Mouse (Mus musculus) limb, embryonic 13.5 days (tissue): ENCODE results near the gene Smtnl1. TPM values are rescaled to one million over a fixed set of nuclear protein-coding genes. Genes with fewer than 3 reads are reported as not detected.

ENCODE experiments used
- ATAC-seq: fragments of 200-750 bp; cut with Nextera tagmentation; 2 replicates; pipeline ENCODE4 v1.8.0; 2017; ENCODE audit warnings: low read depth, moderate number of reproducible peaks, moderate TSS enrichment; ENCODE audit not compliant: low FRiP score
- H3K27ac ChIP-seq: fragments of 300-500 bp; sonication (generic); 2 replicates; pipeline ENCODE4 v1.5.1; 2015; ENCODE audit warnings: inconsistent platforms, mild to moderate bottlenecking, moderate library complexity
- H3K27me3 ChIP-seq: fragments of 300-500 bp; sonication (generic); 2 replicates; pipeline ENCODE4 v1.6.1; 2015; ENCODE audit warnings: mild to moderate bottlenecking, inconsistent platforms
- H3K36me3 ChIP-seq: fragments of 300-500 bp; sonication (generic); 2 replicates; pipeline ENCODE4 v1.6.1; 2015; ENCODE audit warnings: inconsistent platforms, mild to moderate bottlenecking, moderate library complexity
- H3K4me1 ChIP-seq: fragments of 300-500 bp; sonication (generic); 2 replicates; pipeline ENCODE4 v1.6.1; 2015; ENCODE audit warnings: inconsistent platforms
- H3K4me2 ChIP-seq: fragments of 300-500 bp; sonication (generic); replicated peaks from 2 replicates; pipeline ENCODE4 v1.6.1; 2015; ENCODE audit warnings: inconsistent platforms, mild to moderate bottlenecking, moderate library complexity
- H3K4me3 ChIP-seq: fragments of 300-500 bp; sonication (generic); 2 replicates; pipeline ENCODE4 v1.5.1; 2015; ENCODE audit warnings: moderate library complexity, mild to moderate bottlenecking, inconsistent platforms
- H3K9ac ChIP-seq: fragments of 300-500 bp; sonication (generic); 2 replicates; pipeline ENCODE4 v1.6.1; 2015; ENCODE audit warnings: mild to moderate bottlenecking, inconsistent platforms
- H3K9me3 ChIP-seq: fragments of 300-500 bp; sonication (generic); 2 replicates; pipeline ENCODE4 v1.6.1; 2016; ENCODE audit warnings: inconsistent platforms
- WGBS: fragments of 180-500 bp; shearing (Covaris S2); methylation state at CpG from one replicate; pipeline ENCODE4 v1.1.7; 2015; 5-methylcytosine and 5-hydroxymethylcytosine counted together
- polyA plus RNA-seq: library from polyadenylated mRNA; unstranded; fragments of >200 nt; fragmentation: Nextera tagmentation; extraction: Ambion mirVana; gene quantifications from 2 replicates; pipeline ENCODE4 v1.2.1, GENCODE M21; 2015

Smtnl1 gene
- polyA plus RNA-seq, 1 experiment from 2014 or later, result 0.27 TPM

DNA sequence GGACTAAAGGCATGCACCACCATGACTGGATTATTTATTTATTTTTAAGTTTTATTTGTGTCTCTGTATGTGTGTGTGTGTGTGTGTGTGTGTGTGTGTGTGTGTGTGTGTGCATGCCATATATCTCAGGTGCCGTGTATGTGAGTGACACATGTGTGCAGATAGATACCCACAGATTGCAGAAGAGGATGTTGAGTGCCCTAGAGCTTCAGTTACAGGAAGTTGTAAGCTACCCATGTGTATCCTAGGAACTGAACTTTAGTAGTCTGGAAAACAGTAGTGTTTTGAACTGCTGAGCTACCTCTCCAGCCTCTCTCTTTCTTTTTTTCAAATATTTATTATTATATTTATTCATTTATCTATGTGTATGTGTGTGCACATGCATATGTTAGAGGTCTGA lies 39.1 kb downstream of the Smtnl1 start:
- H3K9ac ChIP-seq, result no peak overlapping the region
- 58% methylated on average over 1 of the region's 1 CpGs for WGBS
- H3K4me3 ChIP-seq, result no peak overlapping the region
- no peak overlapping the region for H3K4me2 ChIP-seq
- ATAC-seq, result no peak
- no peaks in the 10 kb centered on the region for H3K36me3 ChIP-seq
- no peaks in the 10 kb centered on the region for H3K4me1 ChIP-seq
- H3K9me3 ChIP-seq, result no peaks in the 10 kb centered on the region
- H3K27ac ChIP-seq, result no peak overlapping the region
- H3K27me3 ChIP-seq, result no peaks in the 10 kb centered on the region

DNA sequence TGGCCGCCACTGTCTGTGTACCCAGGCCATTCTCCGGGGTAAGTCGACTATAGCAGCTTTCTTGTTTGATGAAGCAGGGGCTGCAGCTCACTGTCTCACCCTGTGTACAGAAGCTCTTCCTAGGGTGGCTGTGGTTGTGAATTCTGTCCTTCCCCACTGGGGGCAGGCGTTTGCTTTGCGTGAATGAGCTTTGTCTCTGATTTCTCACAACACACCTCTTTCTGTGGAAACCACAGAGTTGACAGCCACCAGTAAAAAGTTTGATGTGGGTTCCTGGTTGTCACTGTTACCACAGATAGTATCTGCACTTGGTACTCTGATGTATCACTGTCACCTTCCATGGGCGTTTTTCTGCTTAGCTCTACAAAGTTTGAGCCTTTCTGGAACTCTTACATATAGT lies 43.2 kb downstream of the Smtnl1 start:
- H3K9ac ChIP-seq, result no peak overlapping the region
- peaks cover 7% of the 10 kb centered on the region for H3K4me1 ChIP-seq
- H3K27me3 ChIP-seq, result no peaks in the 10 kb centered on the region
- no peak overlapping the region for H3K27ac ChIP-seq
- ATAC-seq, result no peak
- H3K36me3 ChIP-seq, result no peaks in the 10 kb centered on the region
- H3K4me3 ChIP-seq, result no peak overlapping the region
- H3K9me3 ChIP-seq, result no peaks in the 10 kb centered on the region
- no peak overlapping the region for H3K4me2 ChIP-seq
- WGBS, result 58% methylated on average over 6 of the region's 6 CpGs

- ATAC-seq, result no peak
- WGBS, result 62% methylated on average over 3 of the region's 3 CpGs
Observed at GRCm38 (mm10) chr2:84777706-84778105, 44.7 kb downstream of the Smtnl1 start.

DNA sequence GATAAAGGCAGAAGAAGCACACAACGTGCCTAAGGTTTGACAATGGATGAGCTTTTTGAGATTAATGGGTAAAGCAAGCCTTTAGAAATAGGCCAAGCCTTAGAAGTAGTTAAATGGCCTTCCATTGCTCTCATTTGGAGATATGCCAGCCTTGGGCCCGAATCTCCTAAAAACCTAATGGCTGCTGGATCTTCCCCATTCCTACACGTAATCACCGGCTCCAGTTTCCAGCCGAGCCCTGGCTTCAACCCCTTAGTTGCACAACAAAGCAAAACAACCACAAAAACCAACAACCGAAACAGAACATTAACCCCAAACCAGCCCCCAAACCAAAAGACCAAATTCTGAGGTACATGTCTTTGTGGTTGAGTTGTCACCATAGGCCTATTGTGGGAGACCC lies 46.8 kb downstream of the Smtnl1 start:
- Histone ChIP-seq H3K9me3 (no peaks in the 10 kb centered on the region), H3K36me3 (no peaks in the 10 kb centered on the region), H3K27me3 (no peaks in the 10 kb centered on the region), H3K27ac (no peak overlapping the region), H3K9ac (no peak overlapping the region), H3K4me1 (peaks cover 9% of the 10 kb centered on the region), H3K4me2 (no peak overlapping the region), H3K4me3 (no peak overlapping the region)
- ATAC-seq, result no peak
- 87% methylated on average over 6 of the region's 6 CpGs for WGBS

More at GRCm38 (mm10) chr2:84777706-84778105, 44.7 kb downstream of the Smtnl1 start:
- Histone ChIP-seq H3K9me3 (no peaks in the 10 kb centered on the region), H3K4me2 (no peak overlapping the region), H3K9ac (no peak overlapping the region), H3K27ac (no peak overlapping the region), H3K36me3 (no peaks in the 10 kb centered on the region), H3K27me3 (no peaks in the 10 kb centered on the region), H3K4me3 (no peak overlapping the region), H3K4me1 (peaks cover 9% of the 10 kb centered on the region)

DNA sequence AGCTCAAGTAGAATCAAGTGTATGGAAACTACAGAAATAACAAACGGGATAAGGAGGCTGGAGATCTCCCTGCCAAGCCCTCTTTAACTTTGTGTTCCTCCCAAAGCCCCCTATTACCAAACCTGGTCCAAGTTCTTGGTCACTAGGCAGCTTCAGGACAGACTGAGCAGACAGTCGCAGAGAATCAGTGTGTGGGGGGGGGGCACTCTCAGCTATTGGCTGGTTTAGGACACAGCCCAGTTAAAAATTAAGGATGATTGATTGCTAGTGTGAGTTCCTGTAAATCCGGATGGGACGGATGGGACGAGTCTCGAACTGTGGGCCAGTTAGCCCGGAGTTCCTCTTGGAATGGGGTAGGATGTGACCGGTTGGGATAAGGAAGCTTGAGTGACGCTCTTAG lies 47.2 kb downstream of the Smtnl1 start, which contains the start of gene Serping1:
Gene Serping1 (minus strand): TSS at position 204 of the 400 bp plus-strand sequence.
- no peaks in the 10 kb centered on the region for H3K36me3 ChIP-seq
- H3K9me3 ChIP-seq, result no peaks in the 10 kb centered on the region
- H3K9ac ChIP-seq, result peak within 1 kb of the TSS; percentile 66
- peak within 1 kb of the TSS; percentile 40 for H3K4me3 ChIP-seq
- H3K27ac ChIP-seq, result 0 out of 2 replicates have a peak within 1 kb of the TSS, but pooled peaks have one; percentile 22
- H3K27me3 ChIP-seq, result no peaks in the 10 kb centered on the region
- H3K4me1 ChIP-seq, result peaks cover 9% of the 10 kb centered on the region
- H3K4me2 ChIP-seq, result peak within 1 kb of the TSS; percentile 70
- ATAC-seq, result 0 out of 2 replicates have a peak, but pooled peaks have one; percentile 54
- 72% methylated on average over 9 of the region's 9 CpGs for WGBS

DNA sequence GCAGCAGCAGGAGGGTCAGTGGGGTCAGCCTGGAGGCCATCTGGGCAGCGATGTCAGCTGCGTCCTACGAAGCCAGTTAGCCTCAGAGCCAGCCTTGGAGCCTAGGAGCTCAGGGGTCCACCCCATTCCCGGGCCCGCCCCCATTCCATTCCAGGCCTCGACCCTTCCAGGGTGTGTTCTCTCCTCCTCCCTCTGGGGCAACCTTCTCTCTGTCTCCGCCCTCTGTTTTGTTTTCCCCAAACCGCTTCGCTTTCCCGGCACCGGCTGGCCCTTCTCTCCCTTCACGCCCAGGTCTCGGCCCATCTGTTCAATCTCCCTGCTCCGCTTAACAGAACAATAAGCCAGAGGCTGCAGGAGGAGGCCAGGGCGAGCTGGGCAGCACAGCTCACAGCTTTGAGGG lies 47.7 kb downstream of the Smtnl1 start:
- Histone ChIP-seq H3K9me3 (no peaks in the 10 kb centered on the region), H3K27me3 (no peaks in the 10 kb centered on the region), H3K4me2 (peak overlapping the region; percentile 70), H3K9ac (peak overlapping the region; percentile 66), H3K27ac (0 out of 2 replicates have a peak overlapping the region, but pooled peaks have one; percentile 22), H3K4me3 (peak overlapping the region; percentile 40), H3K36me3 (no peaks in the 10 kb centered on the region), H3K4me1 (peaks cover 9% of the 10 kb centered on the region)
- peak; percentile 91 for ATAC-seq
- under 1% methylated on average over 15 of the region's 15 CpGs for WGBS

DNA sequence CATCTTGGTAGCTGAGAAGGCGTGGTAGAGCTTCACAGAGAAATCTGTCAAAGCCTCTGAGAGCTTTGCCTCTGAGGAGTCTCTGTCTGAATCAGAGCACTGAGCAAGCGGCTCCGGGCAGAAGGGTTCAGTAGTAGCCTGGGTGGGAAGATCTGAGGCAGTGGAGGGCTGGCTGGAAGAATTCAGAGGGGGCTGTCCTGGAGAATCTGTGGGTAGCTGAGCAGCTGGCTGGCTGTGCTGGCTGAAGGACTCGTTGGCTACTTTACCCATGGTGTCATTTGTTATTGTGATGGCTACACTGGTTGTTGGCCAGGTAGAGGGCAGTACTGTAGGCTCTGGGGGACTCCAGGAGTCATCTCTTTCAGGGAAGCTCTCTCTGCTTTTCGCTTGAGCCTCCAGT lies 49.3 kb downstream of the Smtnl1 start:
- Histone ChIP-seq H3K4me3 (no peak overlapping the region), H3K27me3 (no peaks in the 10 kb centered on the region), H3K27ac (no peak overlapping the region), H3K9ac (no peak overlapping the region), H3K4me1 (peaks cover 9% of the 10 kb centered on the region), H3K9me3 (no peaks in the 10 kb centered on the region), H3K4me2 (no peak overlapping the region), H3K36me3 (no peaks in the 10 kb centered on the region)
- 74% methylated on average over 5 of the region's 5 CpGs for WGBS
- no peak for ATAC-seq

DNA sequence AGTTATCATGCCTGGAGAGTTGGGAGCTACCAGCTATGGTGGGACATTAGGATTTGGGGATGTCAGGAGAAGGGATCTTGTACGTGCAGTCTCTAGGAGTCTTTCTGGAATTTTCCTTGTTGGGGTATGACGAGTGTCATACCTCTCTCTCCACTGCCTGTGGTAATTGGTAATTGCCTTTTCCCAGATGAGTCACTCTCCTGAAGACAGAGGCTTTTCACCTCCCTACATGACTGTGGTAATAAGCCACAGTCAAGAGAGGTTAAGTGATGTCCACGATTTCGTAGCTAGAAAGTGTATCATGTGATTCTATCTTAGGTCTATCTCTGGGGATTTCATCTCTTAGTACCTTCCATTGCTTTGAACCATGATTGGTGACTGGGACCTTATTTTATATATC lies 50.0 kb downstream of the Smtnl1 start:
- no peak for ATAC-seq
- no peaks in the 10 kb centered on the region for H3K9me3 ChIP-seq
- H3K27me3 ChIP-seq, result no peaks in the 10 kb centered on the region
- peaks cover 9% of the 10 kb centered on the region for H3K4me1 ChIP-seq
- H3K4me2 ChIP-seq, result no peak overlapping the region
- H3K36me3 ChIP-seq, result no peaks in the 10 kb centered on the region
- H3K4me3 ChIP-seq, result no peak overlapping the region
- 85% methylated on average over 4 of the region's 4 CpGs for WGBS
- no peak overlapping the region for H3K9ac ChIP-seq
- H3K27ac ChIP-seq, result no peak overlapping the region

GRCm38 (mm10) chr2:84770501-84770900 lies 52.0 kb downstream of the Smtnl1 start:
- Histone ChIP-seq H3K27ac (no peak overlapping the region), H3K9me3 (no peaks in the 10 kb centered on the region), H3K4me2 (no peak overlapping the region), H3K4me3 (no peak overlapping the region), H3K27me3 (no peaks in the 10 kb centered on the region), H3K9ac (no peak overlapping the region), H3K36me3 (no peaks in the 10 kb centered on the region), H3K4me1 (peaks cover 9% of the 10 kb centered on the region)
- ATAC-seq, result no peak
- 73% methylated on average over 6 of the region's 6 CpGs for WGBS

GRCm38 (mm10) chr2:84762818-84763217 lies 59.6 kb downstream of the Smtnl1 start:
- ATAC-seq, result no peak
- WGBS, result 46% methylated on average over 1 of the region's 1 CpGs

DNA sequence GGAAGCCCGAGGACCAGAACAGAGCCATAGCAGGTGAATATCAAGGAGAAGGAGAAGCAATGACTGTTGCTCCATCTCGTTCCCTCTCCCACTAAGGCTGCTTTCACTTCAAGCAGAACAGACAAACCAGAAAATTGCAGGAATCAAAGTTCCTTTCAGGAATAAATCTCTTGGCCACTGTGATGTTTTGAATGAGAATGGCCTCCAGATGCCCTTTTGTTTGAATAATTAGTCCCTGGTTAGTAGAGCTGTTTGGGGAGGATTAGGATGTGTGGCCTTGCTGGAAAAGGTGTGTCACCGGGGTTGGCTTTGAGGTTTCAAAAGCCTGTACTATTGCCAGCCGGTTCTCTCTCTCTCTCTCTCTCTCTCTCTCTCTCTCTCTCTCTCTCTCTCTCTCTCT lies 60.2 kb downstream of the Smtnl1 start:
- Histone ChIP-seq H3K9ac (no peak overlapping the region), H3K4me1 (no peaks in the 10 kb centered on the region), H3K27me3 (no peaks in the 10 kb centered on the region), H3K9me3 (no peaks in the 10 kb centered on the region), H3K27ac (no peak overlapping the region), H3K4me2 (no peak overlapping the region), H3K36me3 (no peaks in the 10 kb centered on the region), H3K4me3 (no peak overlapping the region)
- ATAC-seq, result no peak
- 63% methylated on average over 3 of the region's 4 CpGs for WGBS

More at GRCm38 (mm10) chr2:84762818-84763217, 59.6 kb downstream of the Smtnl1 start:
- H3K4me2 ChIP-seq, result no peak overlapping the region
- no peak overlapping the region for H3K27ac ChIP-seq
- no peaks in the 10 kb centered on the region for H3K36me3 ChIP-seq
- no peaks in the 10 kb centered on the region for H3K27me3 ChIP-seq
- H3K4me3 ChIP-seq, result no peak overlapping the region
- no peaks in the 10 kb centered on the region for H3K4me1 ChIP-seq
- H3K9ac ChIP-seq, result no peak overlapping the region
- no peaks in the 10 kb centered on the region for H3K9me3 ChIP-seq

DNA sequence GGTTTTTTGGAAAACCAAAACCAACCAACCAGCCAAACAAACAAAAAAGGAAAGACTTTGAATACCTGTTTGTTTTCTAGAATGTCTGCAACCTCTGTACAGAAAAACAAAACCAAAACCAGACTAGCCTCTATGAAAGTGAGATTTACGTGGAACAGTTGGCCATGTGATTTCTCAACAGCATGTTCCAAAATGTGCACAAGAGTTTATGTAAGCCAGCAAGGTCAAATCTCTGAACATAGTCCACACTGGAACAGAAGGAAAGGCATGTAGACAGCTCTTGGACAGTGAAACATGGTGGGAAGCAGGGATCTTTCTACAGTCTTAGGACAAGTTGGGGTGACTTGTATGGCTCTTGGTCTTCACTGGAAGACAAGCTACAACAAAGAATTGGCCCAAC lies 60.6 kb downstream of the Smtnl1 start:
- Histone ChIP-seq H3K27ac (no peak overlapping the region), H3K4me1 (no peaks in the 10 kb centered on the region), H3K4me2 (no peak overlapping the region), H3K27me3 (no peaks in the 10 kb centered on the region), H3K36me3 (no peaks in the 10 kb centered on the region), H3K9me3 (no peaks in the 10 kb centered on the region), H3K4me3 (no peak overlapping the region), H3K9ac (no peak overlapping the region)
- no peak for ATAC-seq
- WGBS, result 76% methylated on average over 1 of the region's 1 CpGs

GRCm38 (mm10) chr2:84761309-84761708 lies 61.1 kb downstream of the Smtnl1 start:
- Histone ChIP-seq H3K4me1 (no peaks in the 10 kb centered on the region), H3K27me3 (no peaks in the 10 kb centered on the region), H3K4me3 (no peak overlapping the region), H3K27ac (no peak overlapping the region), H3K36me3 (no peaks in the 10 kb centered on the region), H3K9ac (no peak overlapping the region), H3K9me3 (no peaks in the 10 kb centered on the region), H3K4me2 (no peak overlapping the region)
- ATAC-seq, result no peak
- 78% methylated on average over 3 of the region's 3 CpGs for WGBS
